Mouse (Mus musculus) limb, embryonic 10.5 days (tissue): ENCODE measurements at regions not wholly inside any gene's neighbourhood (a gene's known extent, or its start where the extent isn't known, plus 50 kb on each side); places are given as distances from the start of the nearest gene placed in this dataset.
"Not testable (repeated sequence)": the region's sequence is repeated elsewhere in the genome, so short reads cannot be mapped to it uniquely, and the experiment has no call there.

Source experiments
- DNase-seq: peaks from one replicate; pipeline ENCODE4 v3.0.0-alpha.2; 2017; ENCODE audit warnings: low spot score
- H3K27ac ChIP-seq: fragments of 300-500 bp; sonication (generic); 2 replicates; pipeline ENCODE4 v1.5.1; 2016; ENCODE audit warnings: mild to moderate bottlenecking
- H3K27me3 ChIP-seq: fragments of 300-500 bp; sonication (generic); 2 replicates; pipeline ENCODE4 v1.6.1; 2016; ENCODE audit warnings: low read depth, mild to moderate bottlenecking; ENCODE audit not compliant: poor library complexity, severe bottlenecking
- H3K36me3 ChIP-seq: fragments of 300-500 bp; sonication (generic); 2 replicates; pipeline ENCODE4 v1.6.1; 2016; ENCODE audit warnings: mild to moderate bottlenecking, moderate library complexity
- H3K4me1 ChIP-seq: fragments of 300-500 bp; sonication (generic); 2 replicates; pipeline ENCODE4 v1.6.1; 2016
- H3K4me3 ChIP-seq: fragments of 300-500 bp; sonication (generic); 2 replicates; pipeline ENCODE4 v1.5.1; 2016; ENCODE audit warnings: mild to moderate bottlenecking, moderate library complexity
- H3K9me3 ChIP-seq: fragments of 300-500 bp; sonication (generic); replicated peaks from 2 replicates; pipeline ENCODE4 v1.6.1; 2016; ENCODE audit warnings: mild to moderate bottlenecking
- WGBS: fragments of 180-500 bp; shearing (Covaris S2); methylation state at CpG from one replicate; pipeline ENCODE4 v1.1.7; 2016; 5-methylcytosine and 5-hydroxymethylcytosine counted together

GRCm38 (mm10) chr8:90031220-90031619, 316.9 kb downstream of the Tox3 start:
- no peak overlapping the region for H3K27ac ChIP-seq
- no peaks in the 10 kb centered on the region for H3K27me3 ChIP-seq
- no peaks in the 10 kb centered on the region for H3K9me3 ChIP-seq
- no peak overlapping the region for H3K4me3 ChIP-seq
- no peaks in the 10 kb centered on the region for H3K36me3 ChIP-seq
- 59% methylated on average over 1 of the region's 1 CpGs for WGBS
- no peak for DNase-seq
- peaks cover 4% of the 10 kb centered on the region for H3K4me1 ChIP-seq

GRCm38 (mm10) chr8:90017958-90018357, 330.2 kb downstream of the Tox3 start:
- H3K27ac ChIP-seq, H3K27me3 ChIP-seq, H3K9me3 ChIP-seq, H3K4me3 ChIP-seq, H3K4me1 ChIP-seq, DNase-seq, H3K36me3 ChIP-seq: not testable (repeated sequence)
- WGBS = 68% methylated on average over 1 of the region's 1 CpGs

GRCm38 (mm10) chr8:90013755-90014154, 334.4 kb downstream of the Tox3 start:
- WGBS = 75% methylated on average over 2 of the region's 2 CpGs
- H3K27me3 ChIP-seq = no peaks in the 10 kb centered on the region
- H3K27ac ChIP-seq = no peak overlapping the region
- no peak for DNase-seq
- H3K4me1 ChIP-seq = no peaks in the 10 kb centered on the region
- H3K9me3 ChIP-seq = no peaks in the 10 kb centered on the region
- H3K36me3 ChIP-seq = no peaks in the 10 kb centered on the region
- H3K4me3 ChIP-seq = no peak overlapping the region

- no peak overlapping the region for H3K4me3 ChIP-seq
- whole genome bisulfite sequencing = 87% methylated on average over 6 of the region's 6 CpGs
These were observed 336.3 kb downstream of the Tox3 start for GRCm38 (mm10) chr8:90011682-90012409.

GRCm38 (mm10) chr8:90009431-90009830, 338.7 kb downstream of the Tox3 start:
- Histone ChIP-seq H3K4me3 (no peak overlapping the region), H3K36me3 (no peaks in the 10 kb centered on the region), H3K27me3 (no peaks in the 10 kb centered on the region), H3K9me3 (no peaks in the 10 kb centered on the region), H3K4me1 (no peaks in the 10 kb centered on the region), H3K27ac (no peak overlapping the region)
- no peak for DNase-seq
- 88% methylated on average over 1 of the region's 1 CpGs for WGBS

More at GRCm38 (mm10) chr8:90011682-90012409, 336.3 kb downstream of the Tox3 start:
- Histone ChIP-seq H3K27me3 (no peaks in the 10 kb centered on the region), H3K9me3 (no peaks in the 10 kb centered on the region), H3K27ac (no peak overlapping the region), H3K36me3 (no peaks in the 10 kb centered on the region), H3K4me1 (no peaks in the 10 kb centered on the region)
- no peak for DNase-seq

GRCm38 (mm10) chr8:90000899-90001640, 347.1 kb downstream of the Tox3 start:
- H3K4me1 ChIP-seq = no peaks in the 10 kb centered on the region
- no peaks in the 10 kb centered on the region for H3K27me3 ChIP-seq
- no peak overlapping the region for H3K4me3 ChIP-seq
- H3K36me3 ChIP-seq = no peaks in the 10 kb centered on the region
- DNase-seq = peak; percentile 88
- no peak overlapping the region for H3K27ac ChIP-seq
- WGBS = 50% methylated on average over 15 of the region's 15 CpGs
- H3K9me3 ChIP-seq = no peaks in the 10 kb centered on the region

GRCm38 (mm10) chr8:89993743-89994142, 354.4 kb downstream of the Tox3 start:
- no peaks in the 10 kb centered on the region for H3K9me3 ChIP-seq
- H3K27ac ChIP-seq = no peak overlapping the region
- no peaks in the 10 kb centered on the region for H3K27me3 ChIP-seq
- H3K36me3 ChIP-seq = no peaks in the 10 kb centered on the region
- H3K4me1 ChIP-seq = no peaks in the 10 kb centered on the region
- WGBS = 94% methylated on average over 4 of the region's 4 CpGs
- H3K4me3 ChIP-seq = no peak overlapping the region
- no peak for DNase-seq

GRCm38 (mm10) chr8:89983859-89984258, 364.3 kb downstream of the Tox3 start:
- Histone ChIP-seq H3K4me3 (no peak overlapping the region), H3K27me3 (no peaks in the 10 kb centered on the region), H3K27ac (no peak overlapping the region), H3K4me1 (peaks cover 16% of the 10 kb centered on the region), H3K9me3 (no peaks in the 10 kb centered on the region), H3K36me3 (no peaks in the 10 kb centered on the region)
- 93% methylated on average over 2 of the region's 2 CpGs for WGBS
- DNase-seq = no peak

- Histone ChIP-seq H3K27ac (no peak overlapping the region), H3K27me3 (no peaks in the 10 kb centered on the region), H3K4me3 (no peak overlapping the region), H3K9me3 (no peaks in the 10 kb centered on the region), H3K36me3 (no peaks in the 10 kb centered on the region), H3K4me1 (peaks cover 16% of the 10 kb centered on the region)
- WGBS = 64% methylated on average over 2 of the region's 2 CpGs
- no peak for DNase-seq
These were observed 365.6 kb downstream of the Tox3 start for GRCm38 (mm10) chr8:89982551-89982950.

- Histone ChIP-seq H3K9me3 (no peaks in the 10 kb centered on the region), H3K4me3 (no peak overlapping the region), H3K27ac (no peak overlapping the region), H3K4me1 (peaks cover 16% of the 10 kb centered on the region), H3K27me3 (no peaks in the 10 kb centered on the region), H3K36me3 (no peaks in the 10 kb centered on the region)
- WGBS = 64% methylated on average over 2 of the region's 2 CpGs
- no peak for DNase-seq
These were observed 366.8 kb downstream of the Tox3 start for GRCm38 (mm10) chr8:89981320-89981719.

GRCm38 (mm10) chr8:89980441-89980840, 367.7 kb downstream of the Tox3 start:
- H3K36me3 ChIP-seq = no peaks in the 10 kb centered on the region
- no peak overlapping the region for H3K27ac ChIP-seq
- H3K4me3 ChIP-seq = no peak overlapping the region
- DNase-seq = no peak
- no peaks in the 10 kb centered on the region for H3K27me3 ChIP-seq
- peaks cover 16% of the 10 kb centered on the region for H3K4me1 ChIP-seq
- 79% methylated on average over 4 of the region's 4 CpGs for WGBS
- no peaks in the 10 kb centered on the region for H3K9me3 ChIP-seq

GRCm38 (mm10) chr8:89962799-89963198, 385.3 kb downstream of the Tox3 start:
- DNase-seq = no peak
- 83% methylated on average over 1 of the region's 1 CpGs for WGBS
- no peak overlapping the region for H3K27ac ChIP-seq
- no peaks in the 10 kb centered on the region for H3K27me3 ChIP-seq
- no peaks in the 10 kb centered on the region for H3K9me3 ChIP-seq
- no peaks in the 10 kb centered on the region for H3K4me1 ChIP-seq
- H3K36me3 ChIP-seq = no peaks in the 10 kb centered on the region
- no peak overlapping the region for H3K4me3 ChIP-seq

- Histone ChIP-seq H3K27ac (no peak overlapping the region), H3K36me3 (no peaks in the 10 kb centered on the region), H3K4me1 (peaks cover 5% of the 10 kb centered on the region; the same call in 1 of the 2 replicates), H3K4me3 (no peak overlapping the region), H3K27me3 (no peaks in the 10 kb centered on the region), H3K9me3 (no peaks in the 10 kb centered on the region)
- DNase-seq = no peak
These were observed 390.7 kb downstream of the Tox3 start for GRCm38 (mm10) chr8:89957486-89957885.
